Mouse (Mus musculus) cortical plate, adult 2 months (tissue): ENCODE data around the gene Stat3. TPM values are rescaled to one million over a fixed set of nuclear protein-coding genes. Genes with fewer than 3 reads are reported as not detected.

Experiments
- H3K27ac ChIP-seq: fragments of 200-500 bp; 2 replicates; pipeline ENCODE4 v1.5.1; 2012; ENCODE audit warnings: low read length, control low read depth, inconsistent platforms; ENCODE audit not compliant: insufficient read depth
- H3K4me1 ChIP-seq: fragments of 200-500 bp; 2 replicates; pipeline ENCODE4 v1.6.1; 2011; ENCODE audit warnings: low read length; ENCODE audit not compliant: control insufficient read depth, insufficient read depth
- H3K4me3 ChIP-seq: fragments of 200-500 bp; 2 replicates; pipeline ENCODE4 v1.5.1; 2011; ENCODE audit warnings: mild to moderate bottlenecking, low read length, control low read depth; ENCODE audit not compliant: insufficient read depth
- CTCF ChIP-seq: fragments of 200-500 bp; IDR thresholded peaks from 2 replicates; pipeline ENCODE4 v1.5.1; 2011; ENCODE audit warnings: mild to moderate bottlenecking, control low read depth, low read length; ENCODE audit not compliant: insufficient read depth; ENCODE audit errors: extremely low read depth
- POLR2A ChIP-seq: fragments of 200-500 bp; IDR thresholded peaks from 2 replicates; pipeline ENCODE4 v1.6.1; 2011; ENCODE audit warnings: mild to moderate bottlenecking, low read length, control low read depth; ENCODE audit not compliant: insufficient read depth; ENCODE audit errors: extremely low read depth
- polyA plus RNA-seq: library from polyadenylated mRNA; depleted of rRNA; stranded (reverse); fragments of >200 nt; gene quantifications from 2 replicates; pipeline ENCODE4 v1.2.3, GENCODE M21; 2012

Stat3 gene
- polyA plus RNA-seq, 1 experiment: 38.9 TPM

DNA sequence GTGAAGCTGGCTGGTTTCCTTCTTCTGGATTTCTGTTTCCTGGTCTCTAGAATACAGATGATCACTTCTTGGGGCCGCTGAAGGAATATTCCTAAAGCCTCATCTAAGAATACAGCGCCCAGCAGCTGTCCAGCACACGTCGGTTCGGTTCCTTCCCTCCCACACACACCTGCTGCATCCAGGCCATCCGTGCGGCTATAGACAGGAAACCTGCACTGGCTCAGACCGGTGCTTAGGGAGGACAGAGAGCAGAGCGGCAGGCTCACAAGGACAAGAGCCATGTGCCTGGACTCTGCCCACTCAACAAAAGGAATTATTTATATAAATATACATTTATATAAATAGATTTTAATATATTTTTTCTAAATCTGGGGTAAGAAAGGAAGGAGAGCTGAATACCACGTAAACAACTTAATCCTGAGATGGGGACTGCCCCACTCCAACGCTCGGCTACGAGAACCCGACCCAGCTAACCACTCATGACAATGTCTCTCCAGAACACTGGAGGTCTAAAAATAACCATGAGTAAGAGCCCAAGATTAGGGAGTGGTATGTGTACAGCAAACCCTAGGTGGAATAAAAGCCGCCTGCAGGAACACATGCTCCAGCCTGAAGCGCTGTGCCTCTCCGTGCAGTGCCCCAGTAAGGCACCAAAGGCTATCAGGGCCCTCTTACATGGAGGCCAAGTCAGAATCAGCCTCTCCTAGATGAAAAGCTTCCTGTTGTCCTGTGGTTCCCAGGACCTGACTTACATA lies 26.8 kb downstream of the Stat3 start:
- no peak overlapping the region for H3K4me3 ChIP-seq

DNA sequence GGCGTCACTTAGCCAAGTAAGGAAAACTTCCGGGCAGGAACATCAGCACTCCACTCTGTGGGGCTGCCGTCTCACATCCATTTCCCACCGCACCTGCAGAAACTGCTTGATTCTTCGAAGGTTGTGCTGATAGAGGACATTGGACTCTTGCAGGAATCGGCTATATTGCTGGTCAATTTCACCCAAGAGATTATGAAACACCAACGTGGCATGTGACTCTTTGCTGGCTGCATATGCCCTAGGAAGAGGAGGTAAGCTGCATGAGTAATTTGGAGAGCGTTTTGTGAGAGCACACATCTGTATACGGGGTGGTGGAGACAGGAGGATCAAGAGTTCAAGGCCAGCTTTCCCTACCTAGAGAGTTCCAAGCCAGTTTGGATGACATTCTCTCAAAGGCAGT lies 30.8 kb downstream of the Stat3 start:
- TF ChIP-seq POLR2A: no peak
- no peak for TF ChIP-seq CTCF
- Histone ChIP-seq H3K27ac (no peak overlapping the region), H3K4me1 (no peaks in the 10 kb centered on the region), H3K4me3 (no peak overlapping the region)

More for the DNA sequence above, 26.8 kb downstream of the Stat3 start:
- TF ChIP-seq POLR2A (no peak), CTCF (no peak)
- Histone ChIP-seq H3K27ac (no peak overlapping the region), H3K4me1 (no peaks in the 10 kb centered on the region)

DNA sequence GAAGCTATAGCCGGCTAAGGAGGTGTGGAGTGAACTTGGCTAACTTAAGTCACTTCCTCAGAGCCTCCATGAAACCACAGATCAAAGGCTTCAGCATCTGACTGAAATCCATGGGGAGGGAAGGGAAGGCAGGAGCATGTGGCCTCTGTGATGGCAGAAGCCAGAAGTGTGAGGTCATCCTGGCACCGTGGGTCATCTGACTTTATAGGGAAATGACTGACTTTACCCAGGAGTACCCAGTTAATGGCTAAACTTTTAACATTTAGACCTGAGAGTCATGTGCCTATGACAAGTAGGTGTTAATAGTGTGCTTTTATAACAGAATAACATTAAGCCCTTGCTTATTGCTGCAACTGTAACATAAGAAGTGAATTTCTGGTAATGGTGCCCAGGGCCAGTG lies 31.2 kb downstream of the Stat3 start:
- Histone ChIP-seq H3K4me1 (no peaks in the 10 kb centered on the region), H3K27ac (no peak overlapping the region), H3K4me3 (no peak overlapping the region)
- TF ChIP-seq POLR2A (no peak), CTCF (no peak)

DNA sequence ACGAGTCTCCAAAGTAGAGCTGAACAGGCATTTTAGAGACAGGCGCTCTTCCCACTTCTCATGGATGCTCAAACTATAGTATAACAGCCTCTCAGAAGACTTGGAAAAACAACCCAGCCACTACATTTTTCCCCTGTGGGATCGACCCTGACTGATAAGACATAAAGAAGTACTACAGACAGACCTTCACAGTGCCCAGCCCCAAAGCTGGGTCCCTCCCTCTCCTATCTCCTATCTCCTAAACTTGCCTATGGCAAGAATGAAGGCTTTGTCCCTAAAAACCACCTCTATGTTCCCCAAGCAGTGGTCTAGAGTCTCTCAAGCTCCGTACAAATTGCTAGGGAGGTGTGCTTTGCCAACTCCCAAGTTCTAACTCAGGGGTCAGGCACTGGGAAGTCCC lies 32.5 kb downstream of the Stat3 start:
- Histone ChIP-seq H3K4me1 (no peaks in the 10 kb centered on the region), H3K4me3 (no peak overlapping the region), H3K27ac (no peak overlapping the region)
- TF ChIP-seq CTCF (no peak), POLR2A (no peak)

DNA sequence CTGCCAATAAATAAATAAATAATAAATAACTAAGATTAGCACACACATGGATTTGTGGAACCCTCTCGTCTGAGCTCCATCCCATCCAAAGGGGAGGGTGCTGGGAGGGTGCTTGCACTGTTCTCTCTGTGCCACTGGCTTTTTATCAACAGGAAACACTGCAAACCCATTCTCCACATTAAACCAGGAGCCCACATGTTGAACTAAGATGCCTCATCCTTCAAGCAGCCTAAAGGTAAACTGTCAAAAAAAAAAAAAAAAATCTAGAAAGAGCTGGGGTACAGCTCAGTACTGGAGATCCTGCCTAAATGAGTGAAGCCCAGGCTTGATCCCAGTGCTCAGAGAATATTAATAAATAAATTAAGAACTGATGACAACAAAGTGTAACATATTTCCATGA lies 33.4 kb downstream of the Stat3 start:
- H3K4me1 ChIP-seq: no peaks in the 10 kb centered on the region
- H3K27ac ChIP-seq: no peak overlapping the region
- TF ChIP-seq CTCF: no peak
- no peak for TF ChIP-seq POLR2A
- no peak overlapping the region for H3K4me3 ChIP-seq

DNA sequence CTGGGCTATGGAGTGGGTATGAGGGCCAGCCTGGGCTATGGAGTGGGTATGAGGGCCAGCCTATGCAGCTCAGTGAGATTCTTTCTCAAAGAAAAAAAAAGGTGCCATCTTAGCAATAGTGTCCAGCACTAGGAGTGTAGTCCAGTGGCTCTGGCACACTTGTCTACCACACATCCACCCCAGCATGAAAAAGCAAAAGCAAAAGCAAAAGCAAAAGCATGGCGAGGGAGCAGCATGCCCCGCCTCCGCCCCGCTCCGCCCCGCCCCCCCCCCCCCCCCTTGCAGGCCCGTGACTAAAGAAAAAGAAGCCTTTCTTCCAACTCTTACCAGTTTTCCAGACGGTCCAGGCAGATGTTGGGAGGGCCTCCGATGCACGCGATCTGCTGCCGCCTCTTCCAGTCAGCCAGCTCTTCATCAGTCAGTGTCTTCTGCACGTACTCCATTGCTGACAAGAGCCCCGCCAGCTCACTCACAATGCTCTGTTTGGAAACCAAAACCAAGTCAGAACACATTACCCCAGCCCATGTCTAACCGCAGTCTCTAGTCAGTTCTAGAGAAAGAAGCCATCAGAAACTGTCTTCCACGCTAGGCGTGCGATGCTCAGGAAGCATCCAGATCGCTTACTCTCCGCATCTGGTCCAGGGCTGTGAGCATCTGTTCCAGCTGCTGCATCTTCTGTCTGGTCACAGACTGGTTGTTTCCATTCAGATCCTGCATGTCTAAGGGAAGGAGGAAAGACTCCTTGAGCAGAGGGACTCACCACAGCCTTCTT lies 34.6 kb downstream of the Stat3 start:
- H3K27ac ChIP-seq: no peak overlapping the region
- no peak overlapping the region for H3K4me3 ChIP-seq
- no peaks in the 10 kb centered on the region for H3K4me1 ChIP-seq
- no peak for TF ChIP-seq CTCF
- no peak for TF ChIP-seq POLR2A

DNA sequence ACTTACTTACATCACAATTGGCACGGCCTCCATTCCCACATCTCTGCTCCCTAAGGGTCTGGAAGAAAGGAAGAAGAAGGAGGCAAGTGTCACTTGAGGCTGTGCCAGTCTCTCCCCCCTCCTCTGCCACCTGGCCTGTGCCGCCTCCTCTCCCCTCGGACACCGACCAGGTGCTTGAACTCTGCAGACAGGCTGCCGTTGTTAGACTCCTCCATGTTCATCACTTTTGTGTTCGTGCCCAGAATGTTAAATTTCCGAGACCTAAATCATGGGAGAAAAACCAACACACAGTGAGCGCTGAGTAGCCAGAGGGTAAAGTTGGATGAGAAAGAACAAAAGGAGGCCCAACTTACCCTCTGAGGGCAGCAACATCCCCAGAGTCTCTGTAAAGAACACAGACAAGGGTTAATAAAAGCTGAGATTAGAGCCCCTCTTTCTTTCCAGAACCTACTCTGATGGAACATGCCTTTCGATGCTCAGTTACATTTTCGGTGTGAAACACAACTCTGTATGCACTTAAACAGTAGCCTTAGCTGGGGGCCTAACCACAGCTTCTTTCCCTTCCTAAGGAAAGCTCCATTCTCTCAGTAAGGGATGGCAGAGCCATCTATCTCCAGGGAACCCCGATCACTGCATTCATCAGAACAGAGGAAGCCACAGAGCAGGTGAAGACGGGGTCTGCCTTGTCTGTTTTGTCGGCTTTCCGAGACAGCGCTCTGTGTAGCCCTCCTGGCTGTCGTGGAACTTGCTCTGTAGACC lies 40.7 kb downstream of the Stat3 start:
- H3K27ac ChIP-seq: no peak overlapping the region
- H3K4me3 ChIP-seq: no peak overlapping the region
- no peak for TF ChIP-seq POLR2A
- TF ChIP-seq CTCF: no peak
- H3K4me1 ChIP-seq: no peaks in the 10 kb centered on the region

DNA sequence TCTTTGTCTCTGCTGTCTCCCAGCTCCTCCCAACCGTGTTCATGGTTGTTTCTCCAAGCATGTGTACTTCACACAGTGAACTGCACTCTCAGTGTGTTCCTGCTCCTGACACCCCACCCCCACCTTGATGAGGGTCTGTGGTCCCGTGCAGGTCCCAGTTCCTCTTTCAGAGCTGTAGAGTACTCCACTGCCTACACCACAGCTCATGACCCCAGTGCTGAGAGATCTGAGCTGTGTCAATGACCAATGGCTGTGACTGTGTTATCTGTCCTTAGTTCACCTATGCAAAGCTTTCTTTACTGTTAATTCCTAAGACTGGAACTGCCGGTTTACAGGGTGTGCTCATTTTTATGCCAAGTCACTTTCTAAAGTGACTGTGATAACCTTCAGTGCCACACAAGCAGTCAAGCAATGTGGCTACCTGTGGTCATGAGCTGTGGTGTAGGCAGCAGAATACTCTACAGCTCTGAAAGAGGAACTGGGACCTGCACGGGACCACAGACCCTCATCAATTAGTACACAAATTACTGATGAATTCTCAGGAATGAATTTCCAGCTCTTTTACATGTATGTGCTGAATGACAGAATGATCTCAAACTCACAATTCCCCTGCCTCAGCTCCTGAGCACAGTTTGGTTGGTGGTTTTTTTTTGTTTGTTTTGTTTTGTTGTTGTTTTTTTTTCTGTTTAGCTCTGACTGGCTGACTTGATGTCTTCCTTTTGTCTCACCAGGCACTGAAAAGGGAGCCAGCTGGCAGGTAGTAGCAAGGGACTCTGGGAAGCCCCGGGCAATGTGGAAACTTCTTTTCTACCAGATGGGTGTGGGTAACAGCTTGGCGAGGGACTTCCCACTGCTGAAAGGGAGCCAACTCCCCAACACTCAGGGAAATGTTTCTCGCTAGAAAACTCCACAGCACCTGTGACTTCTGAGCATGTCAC lies 41.8 kb downstream of the Stat3 start:
- Histone ChIP-seq H3K4me1 (no peaks in the 10 kb centered on the region), H3K27ac (no peak overlapping the region), H3K4me3 (no peak overlapping the region)
- TF ChIP-seq POLR2A (no peak), CTCF (no peak)
